Comparison of ENCODE assay signal across 14 mouse cellular contexts in the genomic region with DNA sequence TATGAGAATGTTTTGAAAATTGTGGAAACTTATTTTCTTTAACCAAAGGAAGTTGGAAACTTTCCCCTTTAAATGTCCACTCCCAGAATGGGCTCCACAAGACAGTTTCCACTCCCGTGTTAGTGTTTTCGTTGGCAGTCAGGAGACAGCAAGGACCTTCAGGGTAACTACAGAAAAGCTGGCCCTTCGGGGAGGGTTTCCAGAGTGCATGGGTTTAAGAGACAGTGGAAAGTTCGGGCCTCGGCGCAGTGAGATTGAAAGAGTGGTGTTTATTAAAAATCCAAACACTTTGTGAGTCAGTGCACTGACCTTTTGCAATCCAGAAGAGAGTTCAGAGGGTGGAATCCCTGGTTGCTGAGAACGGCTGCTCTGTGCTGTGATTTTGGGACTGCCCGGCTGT.
DNase-seq lines count a peak whose midpoint lies in the region; ATAC-seq and TF ChIP-seq lines count a peak whose summit lies in the region.
"Had no signal": no experiment of that assay in that cellular context is flagged by ENCODE, and none has a peak within 500 bp of the region (broad histone marks: within the 10 kb centered on the region; RNA-seq: fewer than 3 reads in every experiment).

No protein-coding gene starts in this region.

- peak overlapping the region; percentile 33; the same call in 1 of the 2 replicates for H3K27ac ChIP-seq in embryonic facial prominence, embryonic 13.5 days
- H3K27ac ChIP-seq in embryonic facial prominence, embryonic 10.5 days (replicated peaks) = no peak overlapping the region
- 0 out of 2 replicates have a peak overlapping the region, but pooled peaks have one; percentile 37 for H3K27ac ChIP-seq in lung, embryonic 15.5 days
- H3K27ac ChIP-seq: embryonic facial prominence, embryonic 12.5 days had no signal

- ATAC-seq in embryonic facial prominence, embryonic 13.5 days (ENCODE audit: insufficient number of reproducible peaks, insufficient read depth, low FRiP score, low TSS enrichment, low read depth) = no peak
- ATAC-seq in lung, embryonic 15.5 days (ENCODE audit: borderline replicate concordance, extremely low read depth, low FRiP score, low TSS enrichment) = no peak
- ATAC-seq in megakaryocyte, adult 5-6 weeks (ENCODE audit: poor library complexity, severe bottlenecking) = no peak
- ATAC-seq: inflammation-experienced regulatory T-cells, adult 6 months; Patski had no signal

- H3K27me3 ChIP-seq in embryonic facial prominence, embryonic 13.5 days = no peaks in the 10 kb centered on the region
- H3K27me3 ChIP-seq in embryonic facial prominence, embryonic 10.5 days (replicated peaks; ENCODE audit: low read depth, poor library complexity, severe bottlenecking) = no peaks in the 10 kb centered on the region
- H3K27me3 ChIP-seq in lung, embryonic 15.5 days = no peaks in the 10 kb centered on the region
- H3K27me3 ChIP-seq: embryonic facial prominence, embryonic 12.5 days; Patski had no signal

- no peaks in the 10 kb centered on the region for H3K36me3 ChIP-seq in embryonic facial prominence, embryonic 13.5 days
- H3K36me3 ChIP-seq in embryonic facial prominence, embryonic 10.5 days (replicated peaks) = peaks cover 12% of the 10 kb centered on the region; the same call in 1 of the 2 replicates
- H3K36me3 ChIP-seq in lung, embryonic 15.5 days = no peaks in the 10 kb centered on the region
- H3K36me3 ChIP-seq: embryonic facial prominence, embryonic 12.5 days had no signal

- no peak for TF ChIP-seq CTCF in lung, adult 2 months (IDR thresholded peaks at IDR 0.05; ENCODE audit: insufficient read depth, low read length)

- H3K9ac ChIP-seq in embryonic facial prominence, embryonic 13.5 days = no peak overlapping the region
- no peak overlapping the region for H3K9ac ChIP-seq in lung, embryonic 15.5 days
- H3K9ac ChIP-seq: embryonic facial prominence, embryonic 12.5 days had no signal

- 0 out of 2 replicates have a peak, but pooled peaks cover 7% of the 10 kb centered on the region for H3K4me1 ChIP-seq in embryonic facial prominence, embryonic 13.5 days
- peaks cover 5% of the 10 kb centered on the region for H3K4me1 ChIP-seq in embryonic facial prominence, embryonic 10.5 days
- peaks cover 9% of the 10 kb centered on the region for H3K4me1 ChIP-seq in lung, embryonic 15.5 days
- peaks cover 8% of the 10 kb centered on the region; the same call in 1 of the 2 replicates for H3K4me1 ChIP-seq in lung, adult 2 months (ENCODE audit: control insufficient read depth, insufficient read depth, low read length)
- H3K4me1 ChIP-seq: embryonic facial prominence, embryonic 12.5 days had no signal

- no peak overlapping the region for H3K4me3 ChIP-seq in embryonic facial prominence, embryonic 13.5 days
- H3K4me3 ChIP-seq in embryonic facial prominence, embryonic 10.5 days = no peak overlapping the region
- H3K4me3 ChIP-seq in lung, embryonic 15.5 days = no peak overlapping the region
- H3K4me3 ChIP-seq in lung, adult 2 months (replicated peaks; ENCODE audit: extremely low read depth, low read depth, low read length) = no peak overlapping the region
- H3K4me3 ChIP-seq: embryonic facial prominence, embryonic 12.5 days had no signal

- no peaks in the 10 kb centered on the region for H3K9me3 ChIP-seq in embryonic facial prominence, embryonic 13.5 days
- no peaks in the 10 kb centered on the region for H3K9me3 ChIP-seq in embryonic facial prominence, embryonic 10.5 days
- no peaks in the 10 kb centered on the region for H3K9me3 ChIP-seq in lung, embryonic 15.5 days
- H3K9me3 ChIP-seq: embryonic facial prominence, embryonic 12.5 days had no signal

- WGBS in embryonic facial prominence, embryonic 13.5 days = 73% methylated on average over 8 of the region's 8 CpGs
- WGBS in embryonic facial prominence, embryonic 10.5 days = 77% methylated on average over 8 of the region's 8 CpGs
- 36% methylated on average over 8 of the region's 8 CpGs for WGBS in lung, embryonic 15.5 days
- 38% methylated on average over 8 of the region's 8 CpGs for WGBS in lung, adult 2 months

- no peak for DNase-seq in embryonic facial prominence, embryonic 10.5 days (ENCODE audit: low spot score)
- DNase-seq in lung, adult 2 months = no peak
- peak; percentile 37 for DNase-seq in kidney, postnatal 10 days
- DNase-seq in Muller cell, postnatal 12 days (ENCODE audit: inconsistent ontology term) = no peak
- DNase-seq in T-cell, adult 2 months (ENCODE audit: low spot score) = no peak
- DNase-seq: gastrocnemius, postnatal 10 days; left cerebral cortex, postnatal 4 days; midbrain, embryonic 14.5 days had no signal

- no peak for TF ChIP-seq POLR2A in lung, adult 2 months (IDR thresholded peaks at IDR 0.05; ENCODE audit: borderline replicate concordance, extremely low read depth, low read depth, low read length)

- no peak overlapping the region for H3K4me2 ChIP-seq in embryonic facial prominence, embryonic 13.5 days
- no peak overlapping the region for H3K4me2 ChIP-seq in lung, embryonic 15.5 days
- H3K4me2 ChIP-seq: embryonic facial prominence, embryonic 12.5 days had no signal
